Mouse (Mus musculus) B cell, adult 62 days (primary cell): Measurements from ENCODE around the gene 2010109A12Rik. TPM values are rescaled to one million over a fixed set of nuclear protein-coding genes. Genes with fewer than 3 reads are reported as not detected.

Experiments used
- total RNA-seq: library from RNA; stranded (reverse); gene quantifications from 4 replicates; pipeline ENCODE4 v1.2.4, GENCODE M21; 2023

2010109A12Rik gene
- total RNA-seq, result 0.66 to 2.5 TPM (median 2.2 TPM) in 4 replicates

DNA sequence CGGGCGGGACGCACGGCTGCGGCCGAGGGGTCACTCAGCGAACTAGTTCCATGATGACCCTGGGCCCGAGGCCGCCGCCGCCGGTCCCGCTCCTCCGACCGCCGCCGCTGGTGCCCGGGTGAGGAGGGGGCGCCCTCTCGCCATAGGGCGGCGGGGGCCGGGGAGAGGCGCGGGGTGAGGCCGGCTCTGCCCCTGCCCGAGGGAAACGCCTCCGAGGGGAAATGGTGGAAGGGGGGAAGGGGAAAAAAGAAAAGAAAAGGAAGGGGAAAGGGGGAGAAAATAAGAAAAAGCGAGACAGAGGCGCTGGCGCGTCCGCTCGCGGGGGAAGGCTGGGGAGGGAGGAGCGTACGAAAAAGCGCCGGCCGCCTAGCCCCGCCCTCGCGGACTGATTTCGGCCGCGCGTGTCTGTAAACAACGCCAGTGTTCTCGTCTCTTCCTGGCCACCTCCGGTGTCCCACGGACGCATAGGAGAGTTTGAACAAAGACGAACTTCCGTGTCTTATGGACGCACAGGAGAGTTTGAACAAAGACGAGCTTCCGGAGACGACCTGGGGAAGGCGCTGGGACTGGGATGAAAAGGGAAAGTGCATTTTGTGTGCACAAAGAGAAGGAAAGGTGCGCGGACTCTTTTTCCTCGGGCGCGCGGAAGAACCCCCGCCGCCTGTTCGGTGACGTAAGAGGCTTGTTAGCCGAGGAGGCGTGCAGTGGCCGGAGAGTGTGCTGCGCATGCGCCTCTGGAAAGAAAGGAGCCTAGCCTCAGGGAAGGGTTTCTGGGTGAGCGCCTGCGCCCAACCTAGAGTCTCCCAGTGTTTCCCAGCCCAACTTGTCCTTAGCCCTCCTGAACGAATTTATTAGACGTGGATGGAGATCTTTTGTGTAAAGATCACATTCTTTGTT is at the start of gene 2010109A12Rik, which contains the start of gene Ccni:
Gene 2010109A12Rik, plus strand, starts transcription at position 410 of the 897 bp plus-strand sequence.
Gene Ccni, minus strand, starts transcription at position 387 of the 897 bp plus-strand sequence.

Other genes starting within 250 kb of the 2010109A12Rik start
- gene Sowahb, start 161.5 kb upstream of the 2010109A12Rik start, total RNA-seq, result 0.18 TPM in 1 of 4 replicates, not detected in the others
- 111 to 128 TPM (median 121 TPM) in 4 replicates for gene Sept11, start 113.1 kb upstream of the 2010109A12Rik start, total RNA-seq
- gene Ccni, start within 50 bp of the 2010109A12Rik start, total RNA-seq, result 149 to 172 TPM (median 158 TPM) in 4 replicates
- 64.5 to 69.2 TPM (median 67.9 TPM) in 4 replicates for gene Ccng2, start 60.7 kb downstream of the 2010109A12Rik start, total RNA-seq